Mouse (Mus musculus) thymus, adult 18-20 months (tissue): ENCODE measurements around the gene Ophn1.

Experiments
- DNase-seq, 2 experiments: peaks; one replicate each; pipeline ENCODE4 v3.0.0; 2022; ENCODE audit warnings: mixed read lengths in 2 of 2

The Ophn1 gene

GRCm38 (mm10) chrX:98890406-98891116 lies at the start of gene Ophn1:
Gene Ophn1, minus strand, starts transcription at chrX:98891025.
- peak in 1 of 2 experiments; percentile 4 for DNase-seq

GRCm38 (mm10) chrX:98937555-98938294 lies 46.9 kb upstream of the Ophn1 start:
- peak; percentile 83 to 85 for DNase-seq

GRCm38 (mm10) chrX:98936707-98937554 lies 46.1 kb upstream of the Ophn1 start:
- peak; percentile 73 to 79 for DNase-seq

- DNase-seq = no peak
Observed at GRCm38 (mm10) chrX:98936101-98936500, 45.3 kb upstream of the Ophn1 start, which contains the start of gene Yipf6. Gene Yipf6, plus strand, starts transcription at chrX:98936316.

GRCm38 (mm10) chrX:98919423-98919822 lies 28.6 kb upstream of the Ophn1 start:
- no peak for DNase-seq

- DNase-seq = no peak
Observed at GRCm38 (mm10) chrX:98908910-98909309, 18.1 kb upstream of the Ophn1 start.

GRCm38 (mm10) chrX:98904226-98904625 lies 13.4 kb upstream of the Ophn1 start:
- no peak for DNase-seq

- DNase-seq = no peak
Observed at GRCm38 (mm10) chrX:98898307-98898706, 7.5 kb upstream of the Ophn1 start.

GRCm38 (mm10) chrX:98890072-98890405 lies 786 bp downstream of the Ophn1 start:
- DNase-seq = no peak

GRCm38 (mm10) chrX:98881983-98882382 lies 8.8 kb downstream of the Ophn1 start:
- DNase-seq = no peak

- DNase-seq = no peak
Observed at GRCm38 (mm10) chrX:98881085-98881484, 9.7 kb downstream of the Ophn1 start.

GRCm38 (mm10) chrX:98880314-98880713 lies 10.5 kb downstream of the Ophn1 start:
- DNase-seq = no peak

GRCm38 (mm10) chrX:98875144-98875543 lies 15.7 kb downstream of the Ophn1 start:
- DNase-seq = no peak

- no peak for DNase-seq
Observed at GRCm38 (mm10) chrX:98874086-98874485, 16.7 kb downstream of the Ophn1 start.

GRCm38 (mm10) chrX:98872064-98872463 lies 18.8 kb downstream of the Ophn1 start:
- DNase-seq = no peak

- DNase-seq = no peak
Observed at GRCm38 (mm10) chrX:98870541-98870940, 20.3 kb downstream of the Ophn1 start.

- no peak for DNase-seq
Observed at GRCm38 (mm10) chrX:98869735-98870134, 21.1 kb downstream of the Ophn1 start.

- DNase-seq = no peak
Observed at GRCm38 (mm10) chrX:98869165-98869564, 21.7 kb downstream of the Ophn1 start.

- no peak for DNase-seq
Observed at GRCm38 (mm10) chrX:98860167-98860566, 30.7 kb downstream of the Ophn1 start.

GRCm38 (mm10) chrX:98856046-98856445 lies 34.8 kb downstream of the Ophn1 start:
- no peak for DNase-seq

- DNase-seq = no peak
Observed at GRCm38 (mm10) chrX:98850869-98851268, 40.0 kb downstream of the Ophn1 start.

GRCm38 (mm10) chrX:98841606-98842005 lies 49.2 kb downstream of the Ophn1 start:
- DNase-seq = no peak

GRCm38 (mm10) chrX:98835989-98836388 lies 54.8 kb downstream of the Ophn1 start:
- DNase-seq = no peak
